Mouse (Mus musculus) limb, embryonic 12.5 days (tissue): ENCODE results near the gene Psme1. TPM values are rescaled to one million over a fixed set of nuclear protein-coding genes. Genes with fewer than 3 reads are reported as not detected.

Experiments
- ATAC-seq: fragments of 200-750 bp; cut with Nextera tagmentation; 2 replicates; pipeline ENCODE4 v1.8.0; 2017; ENCODE audit warnings: low read depth, moderate TSS enrichment; ENCODE audit not compliant: insufficient number of reproducible peaks, insufficient read depth, low FRiP score, low TSS enrichment
- H3K27ac ChIP-seq: fragments of 300-500 bp; sonication (generic); 2 replicates; pipeline ENCODE4 v1.5.1; 2016; ENCODE audit warnings: mild to moderate bottlenecking, moderate library complexity
- H3K27me3 ChIP-seq: fragments of 300-500 bp; sonication (generic); 2 replicates; pipeline ENCODE4 v1.6.1; 2016; ENCODE audit warnings: mild to moderate bottlenecking, moderate library complexity
- H3K36me3 ChIP-seq: fragments of 300-500 bp; sonication (generic); 2 replicates; pipeline ENCODE4 v1.6.1; 2016; ENCODE audit warnings: mild to moderate bottlenecking, moderate library complexity
- H3K4me1 ChIP-seq: fragments of 300-500 bp; sonication (generic); replicated peaks from 2 replicates; pipeline ENCODE4 v1.6.1; 2016
- H3K4me2 ChIP-seq: fragments of 300-500 bp; sonication (generic); 2 replicates; pipeline ENCODE4 v1.6.1; 2016; ENCODE audit warnings: mild to moderate bottlenecking, moderate library complexity
- H3K4me3 ChIP-seq: fragments of 300-500 bp; sonication (generic); replicated peaks from 2 replicates; pipeline ENCODE4 v1.5.1; 2016; ENCODE audit warnings: mild to moderate bottlenecking
- H3K9ac ChIP-seq: fragments of 300-500 bp; sonication (generic); replicated peaks from 2 replicates; pipeline ENCODE4 v1.6.1; 2016; ENCODE audit warnings: mild to moderate bottlenecking, moderate library complexity
- H3K9me3 ChIP-seq: fragments of 300-500 bp; sonication (generic); 2 replicates; pipeline ENCODE4 v1.6.1; 2016; ENCODE audit warnings: mild to moderate bottlenecking, moderate library complexity
- WGBS: fragments of 180-500 bp; shearing (Covaris S2); methylation state at CpG from one replicate; pipeline ENCODE4 v1.1.7; 2016; 5-methylcytosine and 5-hydroxymethylcytosine counted together
- polyA plus RNA-seq: library from polyadenylated mRNA; unstranded; fragments of >200 nt; fragmentation: Nextera tagmentation; extraction: Ambion mirVana; gene quantifications from 2 replicates; pipeline ENCODE4 v1.2.1, GENCODE M21; 2016

The Psme1 gene
- polyA plus RNA-seq, 1 experiment from 2014 or later, result 151 TPM

DNA sequence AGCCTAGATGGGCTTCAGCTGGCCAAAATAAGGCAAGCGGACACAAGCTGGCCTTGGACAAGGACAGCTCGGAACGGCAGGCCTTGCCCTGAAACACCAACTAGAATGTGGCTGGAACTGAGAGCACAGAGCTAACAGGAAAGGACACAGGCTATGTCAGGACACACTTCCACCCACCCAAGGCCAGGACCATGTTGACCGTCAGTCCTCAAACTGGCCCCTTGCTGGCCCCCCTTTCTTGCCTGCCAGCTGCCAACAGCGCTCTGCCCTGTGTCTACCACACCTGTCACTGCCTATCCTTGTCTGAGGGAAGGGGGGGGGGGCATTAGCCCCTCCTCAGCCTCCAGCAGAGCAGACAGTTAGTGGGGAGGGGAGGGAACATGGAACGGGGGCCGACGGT, 2.6 kb upstream of the Psme1 start, which contains the start of gene Fitm1:
Fitm1 (plus strand) TSS at position 316 of the 400 bp plus-strand sequence.
- no peak; the same call in 1 of the 2 replicates for ATAC-seq
- H3K27ac ChIP-seq, result 0 out of 2 replicates have a peak within 1 kb of the TSS, but pooled peaks have one; percentile 7
- no peaks in the 10 kb centered on the region for H3K27me3 ChIP-seq
- H3K4me1 ChIP-seq, result peaks cover 15% of the 10 kb centered on the region
- no peaks in the 10 kb centered on the region for H3K9me3 ChIP-seq
- peak within 1 kb of the TSS; percentile 5; the same call in 1 of the 2 replicates for H3K9ac ChIP-seq
- H3K36me3 ChIP-seq, result peaks cover 12% of the 10 kb centered on the region
- peak within 1 kb of the TSS; percentile 23; the same call in 1 of the 2 replicates for H3K4me2 ChIP-seq
- WGBS, result 70% methylated on average over 8 of the region's 8 CpGs
- peak within 1 kb of the TSS; percentile 11; the same call in 1 of the 2 replicates for H3K4me3 ChIP-seq

DNA sequence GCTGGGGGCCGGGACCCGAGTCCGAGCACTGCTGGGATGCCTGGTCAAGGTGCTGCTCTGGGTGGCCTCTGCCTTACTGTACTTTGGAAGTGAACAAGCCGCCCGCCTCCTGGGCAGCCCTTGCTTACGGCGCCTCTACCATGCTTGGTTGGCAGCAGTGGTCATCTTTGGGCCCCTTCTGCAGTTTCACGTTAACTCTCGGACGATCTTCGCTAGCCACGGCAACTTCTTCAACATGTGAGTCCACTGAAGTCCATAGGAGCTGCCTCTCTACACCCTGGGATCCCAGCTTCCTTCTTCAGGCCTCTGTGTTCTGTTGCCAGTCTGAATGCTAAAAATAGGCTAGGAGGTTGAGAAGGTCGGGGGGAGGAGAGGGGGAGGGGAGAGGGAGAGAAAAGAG, 2.2 kb upstream of the Psme1 start:
- ATAC-seq, result no peak; the same call in 1 of the 2 replicates
- peak overlapping the region; percentile 5; the same call in 1 of the 2 replicates for H3K9ac ChIP-seq
- H3K27me3 ChIP-seq, result no peaks in the 10 kb centered on the region
- no peaks in the 10 kb centered on the region for H3K9me3 ChIP-seq
- WGBS, result 72% methylated on average over 13 of the region's 13 CpGs
- peak overlapping the region; percentile 23; the same call in 1 of the 2 replicates for H3K4me2 ChIP-seq
- H3K4me3 ChIP-seq, result 0 out of 2 replicates have a peak overlapping the region, but pooled peaks have one; percentile 5
- H3K4me1 ChIP-seq, result peaks cover 15% of the 10 kb centered on the region
- H3K36me3 ChIP-seq, result peaks cover 14% of the 10 kb centered on the region
- H3K27ac ChIP-seq, result no peak overlapping the region

DNA sequence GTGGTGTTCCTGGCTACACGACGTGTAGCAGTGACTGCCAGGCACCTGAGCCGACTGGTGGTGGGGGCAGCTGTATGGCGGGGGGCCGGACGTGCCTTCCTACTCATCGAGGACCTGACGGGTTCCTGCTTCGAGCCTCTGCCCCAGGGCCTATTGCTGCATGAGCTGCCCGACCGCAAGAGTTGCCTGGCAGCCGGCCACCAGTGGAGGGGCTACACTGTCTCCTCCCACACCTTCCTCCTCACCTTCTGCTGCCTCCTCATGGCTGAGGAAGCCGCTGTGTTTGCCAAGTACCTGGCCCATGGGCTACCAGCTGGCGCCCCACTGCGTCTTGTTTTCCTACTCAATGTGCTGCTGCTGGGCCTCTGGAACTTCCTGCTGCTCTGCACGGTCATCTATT, 1.5 kb upstream of the Psme1 start:
- Histone ChIP-seq H3K4me3 (peak overlapping the region; percentile 11; the same call in 1 of the 2 replicates), H3K9me3 (no peaks in the 10 kb centered on the region), H3K27me3 (no peaks in the 10 kb centered on the region), H3K36me3 (peaks cover 17% of the 10 kb centered on the region), H3K27ac (0 out of 2 replicates have a peak overlapping the region, but pooled peaks have one; percentile 7), H3K4me2 (peak overlapping the region; percentile 23; the same call in 1 of the 2 replicates), H3K4me1 (peaks cover 15% of the 10 kb centered on the region), H3K9ac (no peak overlapping the region)
- no peak for ATAC-seq
- 76% methylated on average over 16 of the region's 16 CpGs for WGBS

DNA sequence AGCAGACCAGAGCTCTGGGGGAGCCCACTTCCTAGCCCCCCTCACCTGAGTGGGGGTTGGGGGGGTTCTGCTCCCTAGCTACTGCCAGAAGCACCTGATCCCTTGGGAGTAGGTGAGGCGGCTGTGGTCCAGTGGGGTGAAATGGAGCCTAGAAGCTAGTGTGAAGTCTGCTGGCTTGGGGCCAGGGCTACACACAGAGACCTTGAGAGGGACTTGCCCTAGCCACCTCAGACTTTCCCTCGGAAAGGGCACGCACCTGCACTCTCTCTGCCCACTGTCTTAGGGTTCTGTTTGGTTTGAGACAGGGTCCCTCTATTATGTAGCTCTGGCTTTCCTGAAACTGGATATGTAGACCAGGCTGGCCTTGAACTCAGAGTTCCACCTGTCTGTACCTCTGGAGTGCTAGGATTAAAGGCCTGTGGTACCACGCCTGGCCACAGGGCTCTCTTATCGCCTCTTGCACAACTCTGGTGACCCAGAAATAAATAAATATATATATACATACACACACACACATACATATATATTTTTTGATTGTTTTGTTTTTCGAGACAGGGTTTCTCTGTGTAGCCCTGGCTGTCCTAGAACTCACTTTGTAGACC, 846 bp downstream of the Psme1 start:
- Histone ChIP-seq H3K27me3 (no peaks in the 10 kb centered on the region), H3K27ac (peak overlapping the region; percentile 86), H3K4me3 (peak overlapping the region; percentile 64), H3K4me2 (peak overlapping the region; percentile 85), H3K9me3 (no peaks in the 10 kb centered on the region), H3K9ac (peak overlapping the region; percentile 79), H3K4me1 (peaks cover 15% of the 10 kb centered on the region), H3K36me3 (peaks cover 27% of the 10 kb centered on the region)
- peak; percentile 49 for ATAC-seq
- 35% methylated on average over 6 of the region's 6 CpGs for WGBS

DNA sequence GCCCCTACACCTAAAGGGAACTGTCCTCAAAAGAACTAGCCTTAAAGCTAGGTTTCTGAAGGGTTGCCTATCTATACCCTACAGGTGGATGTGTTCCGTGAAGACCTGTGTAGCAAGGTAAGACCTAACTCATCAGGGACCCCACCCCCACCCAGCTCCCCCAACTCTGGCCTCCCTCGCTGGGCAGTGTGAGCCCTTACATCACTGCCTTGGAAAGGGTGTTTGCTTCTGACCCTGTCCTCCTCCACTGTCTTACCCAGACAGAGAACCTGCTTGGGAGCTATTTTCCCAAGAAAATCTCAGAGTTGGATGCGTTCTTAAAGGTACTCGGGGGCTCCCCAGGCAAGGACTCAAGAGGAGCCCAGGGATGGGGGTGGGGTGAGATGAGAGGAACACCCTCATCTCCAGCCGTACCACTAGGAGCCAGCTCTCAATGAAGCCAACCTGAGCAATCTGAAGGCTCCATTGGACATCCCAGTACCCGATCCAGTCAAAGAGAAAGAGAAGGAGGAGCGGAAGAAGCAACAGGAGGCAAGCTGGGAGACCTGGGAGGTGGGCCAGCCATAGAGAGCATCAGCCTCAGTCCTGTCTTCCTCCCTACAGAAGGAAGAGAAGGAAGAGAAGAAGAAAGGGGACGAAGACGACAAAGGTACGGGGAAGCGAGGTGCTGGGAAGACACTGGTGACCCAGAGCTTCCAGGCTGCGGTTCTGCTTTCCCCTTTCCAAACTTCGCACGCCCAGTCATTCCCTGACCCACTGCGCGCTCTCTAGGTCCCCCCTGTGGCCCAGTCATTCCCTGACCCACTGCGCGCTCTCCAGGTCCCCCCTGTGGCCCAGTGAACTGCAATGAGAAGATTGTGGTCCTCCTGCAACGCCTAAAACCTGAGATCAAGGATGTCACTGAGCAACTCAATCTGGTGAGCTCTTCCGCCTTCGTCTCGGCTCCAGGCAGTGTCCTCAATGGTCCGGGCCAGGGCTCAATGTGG, 1.9 kb downstream of the Psme1 start:
- Histone ChIP-seq H3K4me1 (peaks cover 19% of the 10 kb centered on the region), H3K9me3 (no peaks in the 10 kb centered on the region), H3K36me3 (peaks cover 27% of the 10 kb centered on the region), H3K27me3 (peaks cover 7% of the 10 kb centered on the region; the same call in 1 of the 2 replicates), H3K9ac (no peak overlapping the region), H3K27ac (no peak overlapping the region), H3K4me3 (no peak overlapping the region), H3K4me2 (no peak overlapping the region)
- 85% methylated on average over 23 of the region's 23 CpGs for WGBS
- ATAC-seq, result no peak

DNA sequence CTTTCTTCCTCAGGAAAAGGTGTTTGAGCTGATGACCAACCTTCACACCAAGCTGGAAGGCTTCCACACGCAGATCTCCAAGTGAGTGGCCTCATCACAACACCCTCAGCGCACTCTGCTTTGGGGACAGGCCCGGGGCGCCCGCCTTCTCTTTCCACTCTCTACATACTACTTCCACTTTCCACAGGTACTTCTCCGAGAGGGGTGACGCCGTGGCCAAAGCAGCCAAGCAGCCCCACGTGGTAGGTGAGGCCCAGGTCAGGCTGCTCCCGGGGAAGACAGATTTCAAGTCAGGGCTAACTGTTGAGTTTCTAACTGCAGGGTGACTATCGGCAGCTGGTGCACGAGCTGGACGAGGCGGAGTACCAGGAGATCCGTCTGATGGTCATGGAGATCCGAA, 2.8 kb downstream of the Psme1 start:
- H3K9ac ChIP-seq, result no peak overlapping the region

DNA sequence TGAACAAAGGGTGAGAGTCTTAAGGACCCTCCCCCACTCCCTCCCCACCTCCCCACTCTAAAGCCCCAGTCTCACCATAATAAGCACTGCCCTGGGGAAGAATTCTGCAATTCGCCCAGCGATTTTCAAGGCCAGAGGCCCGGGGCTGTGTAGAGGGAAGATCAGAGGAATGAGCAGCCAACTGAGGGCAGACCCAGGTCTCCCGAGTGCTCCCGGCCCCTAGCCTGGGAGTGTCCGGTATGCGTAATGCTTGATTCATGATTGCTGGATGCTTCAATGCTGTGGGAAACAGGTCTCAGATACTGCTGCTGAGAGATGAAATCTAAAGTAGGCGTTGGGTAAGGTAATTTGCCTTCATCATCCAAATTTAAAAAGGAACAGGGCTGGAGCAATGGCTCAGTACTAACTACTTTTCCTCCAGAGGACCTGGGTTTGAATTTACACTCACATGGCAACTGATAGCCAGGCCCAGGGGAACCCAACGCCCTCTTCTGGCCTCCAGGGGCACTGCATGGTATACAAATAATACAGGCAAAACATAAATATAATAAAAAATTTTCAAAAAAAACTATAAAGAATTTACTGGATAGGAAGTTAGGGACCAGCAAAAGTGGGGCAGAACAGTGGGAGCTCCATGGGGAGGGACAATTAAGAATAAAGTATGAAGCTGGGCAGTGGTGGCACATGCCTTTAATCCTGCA, 4.2 kb downstream of the Psme1 start:
- Histone ChIP-seq H3K27ac (no peak overlapping the region), H3K4me2 (no peak overlapping the region), H3K27me3 (peaks cover 7% of the 10 kb centered on the region; the same call in 1 of the 2 replicates), H3K4me1 (peaks cover 18% of the 10 kb centered on the region), H3K9ac (no peak overlapping the region), H3K36me3 (peaks cover 32% of the 10 kb centered on the region), H3K9me3 (no peaks in the 10 kb centered on the region), H3K4me3 (no peak overlapping the region)
- no peak for ATAC-seq
- 78% methylated on average over 9 of the region's 9 CpGs for WGBS

More for the DNA sequence above, 2.8 kb downstream of the Psme1 start:
- peaks cover 7% of the 10 kb centered on the region; the same call in 1 of the 2 replicates for H3K27me3 ChIP-seq
- 93% methylated on average over 16 of the region's 16 CpGs for WGBS
- H3K36me3 ChIP-seq, result peaks cover 27% of the 10 kb centered on the region
- H3K4me1 ChIP-seq, result peaks cover 20% of the 10 kb centered on the region
- no peak overlapping the region for H3K27ac ChIP-seq
- H3K4me2 ChIP-seq, result no peak overlapping the region
- no peaks in the 10 kb centered on the region for H3K9me3 ChIP-seq
- no peak for ATAC-seq
- H3K4me3 ChIP-seq, result no peak overlapping the region

DNA sequence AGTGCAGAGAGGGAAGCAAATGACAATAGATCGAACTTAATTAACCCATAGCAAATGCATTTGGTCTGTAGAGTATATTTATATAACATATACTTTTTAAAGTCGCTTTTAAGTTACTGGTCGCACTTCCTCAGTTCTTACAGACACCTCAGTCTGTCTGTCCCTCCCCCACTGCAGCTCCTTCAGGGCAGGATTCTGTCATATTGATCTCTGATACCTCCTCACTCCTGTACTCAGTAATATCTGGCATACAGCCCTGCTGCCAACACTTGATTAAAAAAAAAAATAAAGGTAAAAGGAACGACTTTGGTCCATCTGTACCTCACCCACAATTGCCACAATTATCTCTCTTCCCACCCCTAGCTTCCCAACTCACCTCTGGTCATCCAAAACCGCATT, 6.4 kb downstream of the Psme1 start:
- Histone ChIP-seq H3K9me3 (no peaks in the 10 kb centered on the region), H3K4me2 (peak overlapping the region; percentile 91), H3K4me3 (peak overlapping the region; percentile 48), H3K27me3 (peaks cover 7% of the 10 kb centered on the region; the same call in 1 of the 2 replicates), H3K9ac (no peak overlapping the region), H3K4me1 (peaks cover 9% of the 10 kb centered on the region), H3K36me3 (peaks cover 52% of the 10 kb centered on the region), H3K27ac (no peak overlapping the region)
- no peak for ATAC-seq
- 37% methylated on average over 5 of the region's 5 CpGs for WGBS

DNA sequence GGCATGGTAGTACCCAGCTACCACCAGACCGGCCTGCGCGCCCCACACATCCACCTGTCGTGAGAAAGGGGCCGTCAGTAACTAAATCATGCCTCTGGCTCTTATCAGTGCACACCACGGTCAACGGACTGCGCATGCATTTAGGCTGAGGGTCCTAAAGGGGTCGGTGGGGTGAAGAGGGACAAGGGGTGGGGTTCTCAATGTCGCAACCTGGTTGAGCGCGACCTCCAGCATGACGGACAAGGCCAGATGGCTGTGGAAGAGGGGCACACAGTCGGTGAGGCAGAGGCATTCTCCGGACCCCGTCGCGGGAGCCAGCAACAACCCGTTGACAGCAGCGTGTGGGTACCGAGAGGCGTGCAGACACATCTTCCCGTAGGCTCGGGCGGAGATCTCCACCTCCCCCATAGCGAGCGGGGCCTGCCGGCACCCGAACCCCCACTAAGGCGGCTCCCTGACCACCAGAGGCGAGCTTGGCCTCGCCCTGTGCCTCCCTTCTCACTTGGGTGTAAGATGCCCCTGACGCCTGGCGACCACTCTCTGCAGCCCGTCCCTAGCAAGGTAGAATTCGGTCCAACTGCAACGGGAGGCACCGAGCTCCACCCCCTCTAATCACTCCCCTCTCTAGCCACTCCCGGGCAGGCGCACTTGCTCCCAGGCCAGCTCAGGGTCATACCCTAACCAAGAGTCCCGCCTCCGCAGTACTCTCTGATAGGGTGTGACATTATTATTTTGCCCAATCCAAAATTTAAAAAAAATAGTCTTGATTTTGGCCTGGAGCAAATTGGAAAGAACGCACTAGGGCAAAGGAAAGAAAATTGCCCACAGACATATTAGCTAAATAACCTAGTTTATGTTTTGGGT, 7.0 kb downstream of the Psme1 start, which contains the start of gene Emc9:
Emc9 (minus strand) TSS at position 601 of the 864 bp plus-strand sequence.
- peak within 1 kb of the TSS; percentile 48 for H3K4me3 ChIP-seq
- ATAC-seq, result peak; percentile 85
- peaks cover 50% of the 10 kb centered on the region for H3K36me3 ChIP-seq
- peaks cover 7% of the 10 kb centered on the region; the same call in 1 of the 2 replicates for H3K27me3 ChIP-seq
- H3K27ac ChIP-seq, result no peak within 1 kb of the TSS
- H3K4me2 ChIP-seq, result peak within 1 kb of the TSS; percentile 91
- 2% methylated on average over 43 of the region's 43 CpGs for WGBS
- H3K9ac ChIP-seq, result peak within 1 kb of the TSS; percentile 64
- H3K4me1 ChIP-seq, result peaks cover 12% of the 10 kb centered on the region
- no peaks in the 10 kb centered on the region for H3K9me3 ChIP-seq

DNA sequence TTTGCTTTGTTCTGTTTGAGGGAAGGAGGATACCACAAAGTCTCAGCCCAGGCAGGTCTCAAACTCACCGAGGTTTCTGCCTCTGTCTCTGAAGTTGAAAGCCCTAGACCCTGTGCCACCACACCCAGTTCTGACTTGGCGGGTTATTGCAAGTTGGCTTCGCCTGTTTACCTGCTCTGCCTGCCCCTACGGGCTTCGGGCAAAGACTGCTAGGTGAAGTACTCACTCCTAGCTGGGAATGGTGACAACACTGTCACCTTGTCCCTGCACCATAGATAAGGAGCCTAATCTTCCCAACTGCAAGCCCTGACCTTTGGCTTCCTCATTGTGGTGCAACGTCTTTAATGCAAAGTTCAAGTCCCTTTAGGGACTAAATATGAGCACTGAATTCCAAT, 7.6 kb downstream of the Psme1 start:
- Histone ChIP-seq H3K9me3 (no peaks in the 10 kb centered on the region), H3K27me3 (peaks cover 7% of the 10 kb centered on the region; the same call in 1 of the 2 replicates), H3K4me1 (peaks cover 16% of the 10 kb centered on the region), H3K4me3 (0 out of 2 replicates have a peak overlapping the region, but pooled peaks have one; percentile 48), H3K27ac (no peak overlapping the region), H3K36me3 (peaks cover 44% of the 10 kb centered on the region), H3K4me2 (peak overlapping the region; percentile 91), H3K9ac (no peak overlapping the region)
- no peak for ATAC-seq
- WGBS, result 58% methylated on average over 6 of the region's 6 CpGs
